Mouse (Mus musculus) liver, embryonic 16.5 days (tissue): ENCODE results near the gene Serpinb9. TPM values are rescaled to one million over a fixed set of nuclear protein-coding genes. Genes with fewer than 3 reads are reported as not detected.

Source experiments
- ATAC-seq: fragments of 200-750 bp; cut with Nextera tagmentation; 2 replicates; pipeline ENCODE4 v1.8.0; 2017; ENCODE audit warnings: low read depth, mild to moderate bottlenecking, moderate number of reproducible peaks, moderate library complexity
- H3K27ac ChIP-seq: fragments of 300-500 bp; sonication (generic); 2 replicates; pipeline ENCODE4 v1.5.1; 2014; ENCODE audit warnings: mild to moderate bottlenecking, low read length
- H3K27me3 ChIP-seq: fragments of 300-500 bp; sonication (generic); 2 replicates; pipeline ENCODE4 v1.6.1; 2014; ENCODE audit warnings: low read depth, low read length, mixed read lengths; ENCODE audit not compliant: control insufficient read depth, insufficient read depth
- H3K36me3 ChIP-seq: fragments of 300-500 bp; sonication (generic); 2 replicates; pipeline ENCODE4 v1.6.1; 2014; ENCODE audit warnings: mild to moderate bottlenecking; ENCODE audit not compliant: control insufficient read depth, insufficient read depth
- H3K4me1 ChIP-seq: fragments of 300-500 bp; sonication (generic); 2 replicates; pipeline ENCODE4 v1.6.1; 2014; ENCODE audit warnings: low read depth, low read length, mixed read lengths; ENCODE audit not compliant: control insufficient read depth
- H3K4me2 ChIP-seq: fragments of 300-500 bp; sonication (generic); 2 replicates; pipeline ENCODE4 v1.6.1; 2014; ENCODE audit warnings: low read depth, low read length, mixed read lengths
- H3K4me3 ChIP-seq: fragments of 300-500 bp; sonication (generic); 2 replicates; pipeline ENCODE4 v1.5.1; 2014; ENCODE audit warnings: low read depth, mild to moderate bottlenecking, low read length
- H3K9ac ChIP-seq: fragments of 300-500 bp; sonication (generic); 2 replicates; pipeline ENCODE4 v1.6.1; 2014; ENCODE audit warnings: low read depth, low read length
- H3K9me3 ChIP-seq: fragments of 300-500 bp; sonication (generic); replicated peaks from 2 replicates; pipeline ENCODE4 v1.6.1; 2016; ENCODE audit warnings: low read length; ENCODE audit not compliant: control insufficient read depth
- WGBS: fragments of 180-500 bp; shearing (Covaris S2); extraction: QIAGEN DNeasy Blood & Tissue Kit; methylation state at CpG from one replicate; pipeline ENCODE4 v1.1.7; 2014; ENCODE audit not compliant: insufficient replicate concordance; 5-methylcytosine and 5-hydroxymethylcytosine counted together
- polyA plus RNA-seq: library from polyadenylated mRNA; unstranded; fragments of >200 nt; fragmentation: Nextera tagmentation; extraction: Ambion mirVana; gene quantifications from 2 replicates; pipeline ENCODE4 v1.2.1, GENCODE M21; 2015

The Serpinb9 gene
- polyA plus RNA-seq, 1 experiment from 2014 or later, result 1.9 TPM

GRCm38 (mm10) chr13:33035506-33035905 lies 32.5 kb downstream of the Serpinb9 start:
- no peaks in the 10 kb centered on the region for H3K36me3 ChIP-seq
- H3K27me3 ChIP-seq, result no peaks in the 10 kb centered on the region
- H3K4me1 ChIP-seq, result no peaks in the 10 kb centered on the region
- H3K9me3 ChIP-seq, result no peaks in the 10 kb centered on the region
- no peak for ATAC-seq
- no peak overlapping the region for H3K27ac ChIP-seq
- H3K4me2 ChIP-seq, result no peak overlapping the region
- no peak overlapping the region for H3K4me3 ChIP-seq
- no peak overlapping the region for H3K9ac ChIP-seq
- 44% methylated on average over 1 of the region's 1 CpGs for WGBS

DNA sequence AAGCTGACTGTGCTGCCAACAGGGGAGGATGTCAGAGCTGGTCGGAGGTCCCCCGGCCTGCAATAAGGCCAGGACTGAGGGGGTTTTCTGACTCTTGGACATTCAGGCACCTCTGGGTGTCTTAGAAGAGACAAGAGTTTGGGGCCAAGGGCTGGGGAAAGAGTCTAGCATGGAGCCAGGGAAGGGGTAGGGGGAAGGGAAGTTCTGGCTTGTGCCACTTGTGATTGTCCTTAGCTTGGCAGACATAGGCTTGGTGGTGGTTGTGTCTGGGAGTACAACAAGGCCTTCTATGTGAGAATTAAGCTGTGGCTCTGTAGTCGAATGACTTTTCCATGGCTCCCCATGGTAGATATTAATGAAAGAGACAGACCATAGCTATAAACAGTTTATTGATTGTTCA lies 40.5 kb downstream of the Serpinb9 start:
- no peak for ATAC-seq
- H3K36me3 ChIP-seq, result no peaks in the 10 kb centered on the region
- no peak overlapping the region for H3K27ac ChIP-seq
- no peak overlapping the region for H3K4me3 ChIP-seq
- 76% methylated on average over 3 of the region's 3 CpGs for WGBS
- H3K9me3 ChIP-seq, result no peaks in the 10 kb centered on the region
- H3K4me2 ChIP-seq, result no peak overlapping the region
- H3K27me3 ChIP-seq, result no peaks in the 10 kb centered on the region
- no peaks in the 10 kb centered on the region; the same call in 1 of the 2 replicates for H3K4me1 ChIP-seq
- no peak overlapping the region for H3K9ac ChIP-seq

DNA sequence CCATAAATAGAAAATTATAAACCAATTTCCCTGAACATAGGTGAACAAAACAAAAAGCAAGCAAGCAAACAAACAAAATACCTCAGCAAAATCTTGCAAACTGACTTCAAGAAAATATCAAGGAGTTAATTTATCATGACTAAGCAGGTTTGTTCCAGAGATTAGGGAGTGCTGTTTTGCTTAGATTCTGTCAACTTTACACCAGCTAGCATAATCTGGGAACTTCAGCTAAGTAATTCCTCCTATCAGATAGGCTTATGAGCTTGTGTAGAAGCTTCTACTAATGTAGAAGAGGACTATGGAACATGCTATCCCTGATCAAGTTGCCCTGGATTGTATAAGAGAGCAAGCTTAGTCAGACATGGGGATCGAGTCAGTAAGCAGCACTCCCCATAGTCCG lies 44.2 kb downstream of the Serpinb9 start:
- Histone ChIP-seq H3K27me3 (no peaks in the 10 kb centered on the region), H3K36me3 (no peaks in the 10 kb centered on the region), H3K27ac (no peak overlapping the region), H3K4me3 (no peak overlapping the region), H3K9me3 (no peaks in the 10 kb centered on the region), H3K4me1 (no peaks in the 10 kb centered on the region; the same call in 1 of the 2 replicates), H3K9ac (no peak overlapping the region), H3K4me2 (no peak overlapping the region)
- 72% methylated on average over 2 of the region's 2 CpGs for WGBS
- peak; percentile 71 for ATAC-seq

- no peak overlapping the region for H3K4me3 ChIP-seq
- no peak overlapping the region for H3K27ac ChIP-seq
- no peak overlapping the region for H3K9ac ChIP-seq
- 33% methylated on average over 4 of the region's 4 CpGs for WGBS
- ATAC-seq, result no peak
- no peaks in the 10 kb centered on the region for H3K36me3 ChIP-seq
- no peak overlapping the region for H3K4me2 ChIP-seq
- no peaks in the 10 kb centered on the region; the same call in 1 of the 2 replicates for H3K4me1 ChIP-seq
- no peaks in the 10 kb centered on the region for H3K9me3 ChIP-seq
- no peaks in the 10 kb centered on the region for H3K27me3 ChIP-seq
Measured at GRCm38 (mm10) chr13:33048187-33048586, 45.1 kb downstream of the Serpinb9 start.

- 34% methylated on average over 3 of the region's 3 CpGs for WGBS
- no peaks in the 10 kb centered on the region for H3K9me3 ChIP-seq
- H3K9ac ChIP-seq, result no peak overlapping the region
Measured at GRCm38 (mm10) chr13:33051697-33052096, 48.6 kb downstream of the Serpinb9 start.

GRCm38 (mm10) chr13:33063048-33063447 lies 60.0 kb downstream of the Serpinb9 start:
- no peaks in the 10 kb centered on the region for H3K27me3 ChIP-seq
- no peak overlapping the region for H3K4me2 ChIP-seq
- H3K4me3 ChIP-seq, result no peak overlapping the region
- no peak for ATAC-seq
- H3K4me1 ChIP-seq, result no peaks in the 10 kb centered on the region
- 44% methylated on average over 1 of the region's 1 CpGs for WGBS
- no peaks in the 10 kb centered on the region for H3K9me3 ChIP-seq
- H3K9ac ChIP-seq, result no peak overlapping the region
- no peak overlapping the region for H3K27ac ChIP-seq
- no peaks in the 10 kb centered on the region for H3K36me3 ChIP-seq

More at GRCm38 (mm10) chr13:33051697-33052096, 48.6 kb downstream of the Serpinb9 start:
- ATAC-seq, result no peak
- Histone ChIP-seq H3K27ac (no peak overlapping the region), H3K27me3 (no peaks in the 10 kb centered on the region), H3K4me2 (no peak overlapping the region), H3K36me3 (no peaks in the 10 kb centered on the region), H3K4me3 (no peak overlapping the region), H3K4me1 (no peaks in the 10 kb centered on the region; the same call in 1 of the 2 replicates)

Other genes starting within 250 kb of the Serpinb9 start
- gene Mylk4, start 219.3 kb upstream of the Serpinb9 start, polyA plus RNA-seq, result 0.09 and 0.41 TPM in 2 replicates
- 7.5 and 7.8 TPM in 2 replicates for gene Wrnip1, start 201.2 kb upstream of the Serpinb9 start, polyA plus RNA-seq
- gene D930007J09Rik, start 200.4 kb upstream of the Serpinb9 start, polyA plus RNA-seq, result not detected in 2 replicates
- gene Serpinb1a, start 152.1 kb upstream of the Serpinb9 start, polyA plus RNA-seq, result 39.6 and 41.9 TPM in 2 replicates
- not detected in 2 replicates for gene Serpinb1c, start 105.0 kb upstream of the Serpinb9 start, polyA plus RNA-seq
- 4.4 and 4.7 TPM in 2 replicates for gene Serpinb6b, start 38.0 kb upstream of the Serpinb9 start, polyA plus RNA-seq
- gene Serpinb9b, start 24.2 kb downstream of the Serpinb9 start, polyA plus RNA-seq, result 0.05 TPM in 1 of 2 replicates, not detected in the other
- not detected in 2 replicates for gene Serpinb1b, start 75.3 kb downstream of the Serpinb9 start, polyA plus RNA-seq
- gene Serpinb9c, start 156.5 kb downstream of the Serpinb9 start, polyA plus RNA-seq, result not detected in 2 replicates
- not detected in 2 replicates for gene Serpinb9d, start 189.7 kb downstream of the Serpinb9 start, polyA plus RNA-seq
- gene Serpinb9e, start 246.4 kb downstream of the Serpinb9 start, polyA plus RNA-seq, result not detected in 2 replicates